Mouse (Mus musculus) liver, postnatal 0 days (tissue): ENCODE measurements at regions not wholly inside any gene's neighbourhood (a gene's known extent, or its start where the extent isn't known, plus 50 kb on each side); places are given as distances from the start of the nearest gene placed in this dataset.

Experiments used
- CTCF ChIP-seq: sonication (generic); IDR thresholded peaks from 2 replicates; pipeline ENCODE4 v1.5.1; 2016; ENCODE audit warnings: antibody characterized with exemption, low read depth
- EP300 ChIP-seq: IDR thresholded peaks from 2 replicates; pipeline ENCODE4 v1.6.1; 2016; ENCODE audit warnings: antibody characterized with exemption, low read depth, mild to moderate bottlenecking

DNA sequence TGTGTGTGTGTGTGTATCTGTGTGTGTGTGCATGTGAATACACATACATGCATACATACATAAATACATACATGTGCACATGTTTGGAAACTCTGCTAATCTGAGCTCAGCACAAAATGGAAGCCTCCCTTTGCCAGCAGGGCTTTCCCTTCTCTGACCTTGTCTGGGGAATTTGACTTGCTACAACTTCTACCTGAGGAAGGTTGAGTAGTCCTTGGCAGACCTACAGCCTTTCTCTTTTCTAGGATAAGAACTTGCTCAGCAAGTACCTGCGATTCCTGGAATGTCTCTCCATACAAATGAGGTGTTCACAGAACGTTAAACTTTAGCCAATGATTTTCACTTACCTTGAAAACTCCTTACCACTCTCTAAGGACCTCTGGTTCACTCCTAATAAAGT lies 472.7 kb upstream of the Nr2f2 start:
- TF ChIP-seq CTCF, result no peak
- TF ChIP-seq EP300, result no peak
